Mouse (Mus musculus): ENCODE measurements at regions not wholly inside any gene's neighbourhood (a gene's known extent, or its start where the extent isn't known, plus 50 kb on each side); places are given as distances from the start of the nearest gene placed in this dataset.

DNA sequence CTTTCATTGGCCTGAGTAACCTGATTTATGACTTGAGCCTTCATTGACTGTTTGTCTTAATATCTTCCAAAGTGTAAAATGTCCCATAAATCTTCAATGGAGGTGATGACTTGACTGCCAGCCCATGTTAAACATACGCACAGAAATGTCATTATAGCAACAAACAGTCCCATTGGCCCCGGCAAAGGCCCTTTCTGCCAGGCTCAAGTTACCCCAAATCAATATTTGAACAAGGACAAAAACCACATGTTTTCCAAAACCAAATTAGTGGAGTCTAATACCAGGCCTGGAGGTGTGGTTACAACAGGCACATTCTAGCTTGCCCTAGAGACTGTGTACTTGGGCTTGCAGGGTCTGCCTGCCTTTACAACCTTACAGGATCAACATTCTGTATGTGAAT is 68.2 kb upstream of the Fggy start:
- TF ChIP-seq CTCF (IDR thresholded peaks at IDR 0.05; ENCODE audit: control insufficient read depth, insufficient read depth, insufficient replicate concordance, low read depth, low read length): no peak
- no peak for TF ChIP-seq POLR2A (IDR thresholded peaks at IDR 0.05; ENCODE audit: control insufficient read depth, low read depth, low read length)

Measured in testis, adult 2 months (tissue).